Mouse (Mus musculus) gastrocnemius, postnatal 36 days (tissue): ENCODE measurements around the gene Myod1. TPM values are rescaled to one million over a fixed set of nuclear protein-coding genes. Genes with fewer than 3 reads are reported as not detected.

Experiments
- DNase-seq, 2 experiments: peaks; one replicate each; pipeline ENCODE4 v3.0.0; 2022
- intact Hi-C: fragments of 180-260 bp; cut with DNase I; formaldehyde crosslinking; loops from one replicate; pipeline ENCODE4 v1.15.1; 2025
- total RNA-seq, 2 experiments: library from RNA; stranded (reverse); gene quantifications; 2 replicates each; pipeline ENCODE4 v1.2.3; 2021

Myod1 gene
- total RNA-seq, 2 experiments from 2014 or later: 12.6 to 19.8 TPM

DNA sequence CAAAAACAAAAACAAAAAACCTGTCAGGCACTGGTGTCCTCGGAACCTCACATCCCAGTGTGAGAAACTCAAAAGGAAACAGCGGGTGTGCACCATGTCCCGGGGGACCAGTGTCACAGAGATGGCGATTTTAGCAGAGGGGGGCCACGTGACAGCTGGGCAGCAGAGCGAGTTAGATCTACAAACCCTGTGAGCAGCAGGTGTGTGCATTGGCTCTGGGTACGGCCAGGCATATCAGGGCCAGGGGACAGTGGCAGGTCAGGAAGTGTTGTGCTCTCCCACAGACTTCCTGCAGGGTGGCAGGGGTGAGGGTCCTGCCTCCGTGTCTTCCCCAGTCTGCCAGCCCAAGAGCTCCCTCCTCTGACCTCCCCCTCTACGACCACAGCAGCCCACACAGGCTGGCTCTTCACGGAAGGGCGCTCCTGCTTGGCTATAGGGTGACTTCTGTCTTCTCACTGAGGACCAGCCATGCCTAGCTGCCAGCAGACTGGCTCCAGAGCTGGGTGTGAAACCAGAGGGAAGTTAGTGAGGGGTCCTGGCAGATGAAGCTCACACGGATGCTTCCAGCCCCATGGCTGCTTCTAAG, 33.0 kb downstream of the Myod1 start:
- no peak for DNase-seq
- intact Hi-C loops: no loop called here

GRCm38 (mm10) chr7:46410727-46411126, 34.5 kb downstream of the Myod1 start:
- peak; percentile 32 to 37 for DNase-seq

DNA sequence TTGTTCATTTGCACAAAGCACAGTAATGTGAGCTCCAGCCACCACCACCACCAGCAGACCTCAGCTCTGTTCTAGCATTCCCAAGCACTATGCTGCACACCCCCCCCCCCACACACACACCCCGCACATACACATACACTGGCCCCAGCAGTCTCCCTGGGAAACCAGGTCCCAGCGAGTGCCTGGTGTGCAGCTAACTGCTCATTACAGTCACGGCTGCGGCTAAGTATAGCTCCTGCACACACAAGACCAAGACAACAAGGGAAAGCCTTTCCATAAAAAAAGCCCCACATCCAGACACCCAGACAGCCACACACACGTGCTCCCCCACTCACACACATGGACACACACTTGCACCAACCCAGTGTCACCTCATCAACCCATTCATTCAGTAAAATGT, 36.5 kb downstream of the Myod1 start:
- intact Hi-C loops: no loop called here
- DNase-seq: no peak

More at GRCm38 (mm10) chr7:46410727-46411126, 34.5 kb downstream of the Myod1 start:
- intact Hi-C loops: no loop called here

DNA sequence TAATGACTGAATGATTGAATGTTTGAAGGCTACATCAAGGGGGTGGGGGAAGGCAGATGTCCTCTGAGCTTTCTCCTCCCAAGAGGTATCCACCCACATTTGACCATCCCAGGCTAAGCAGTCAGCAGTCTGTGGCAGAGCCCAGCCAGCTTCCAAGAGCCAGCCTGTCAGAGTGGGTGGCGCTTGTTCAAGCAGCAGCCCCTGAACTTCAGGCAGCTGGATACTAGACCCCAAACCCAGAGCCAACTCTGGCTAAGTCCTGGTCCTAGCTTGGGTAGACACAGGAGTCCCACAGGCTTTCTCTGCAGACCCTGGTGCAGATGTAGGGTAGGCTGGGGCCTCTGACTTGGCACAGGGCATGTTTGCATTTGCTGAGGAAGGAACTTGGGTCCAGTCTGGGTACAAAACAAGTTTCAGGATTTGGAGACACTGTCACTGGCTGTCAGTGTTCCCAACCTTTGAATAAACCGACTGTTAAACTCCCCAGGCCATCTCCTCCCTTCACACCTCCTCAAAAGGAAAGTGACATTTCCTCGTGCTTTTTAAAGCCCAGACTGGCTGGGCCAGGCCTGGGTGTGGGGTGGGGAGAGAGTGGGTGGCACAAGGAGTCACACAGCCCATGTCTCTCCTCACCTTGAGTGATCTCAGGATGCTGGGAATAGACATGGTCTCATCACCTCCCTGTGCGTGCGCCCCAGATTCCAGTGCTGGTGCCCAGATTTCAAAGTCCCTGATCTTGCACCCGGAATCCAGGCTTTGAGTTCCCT, 37.9 kb downstream of the Myod1 start:
- intact Hi-C loops: no loop called here
- peak; percentile 34 to 35 for DNase-seq

DNA sequence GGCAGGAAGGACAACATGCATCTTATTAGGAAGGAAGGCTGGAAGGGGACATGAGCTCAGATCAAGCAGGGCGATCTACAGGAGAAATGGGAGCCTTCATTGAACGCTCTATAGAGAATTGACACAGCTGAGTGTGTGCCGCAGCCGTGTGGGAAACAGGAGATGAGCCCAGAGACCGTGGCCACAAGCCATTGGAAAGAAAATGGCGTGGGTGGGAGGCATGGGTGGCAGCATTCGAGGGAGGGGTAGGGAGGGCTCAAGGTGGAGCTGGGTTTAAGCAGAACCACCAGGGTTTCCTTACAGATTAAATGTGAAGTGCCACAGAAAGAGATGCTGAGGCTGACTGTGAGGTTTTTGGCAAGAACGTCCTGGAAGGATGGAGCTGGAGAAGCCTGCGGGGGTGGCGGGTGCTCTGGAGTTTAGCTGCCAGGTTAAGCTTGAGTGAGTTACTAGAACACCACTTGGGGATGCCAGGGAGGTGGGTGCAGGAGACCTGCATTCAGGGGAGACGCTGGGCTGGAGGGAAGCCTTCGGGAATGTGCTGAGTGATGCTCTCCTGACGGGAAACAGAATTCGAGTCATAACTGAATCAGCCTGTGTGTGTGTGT, 39.6 kb downstream of the Myod1 start:
- no peak for DNase-seq
- intact Hi-C loops: no loop called here

DNA sequence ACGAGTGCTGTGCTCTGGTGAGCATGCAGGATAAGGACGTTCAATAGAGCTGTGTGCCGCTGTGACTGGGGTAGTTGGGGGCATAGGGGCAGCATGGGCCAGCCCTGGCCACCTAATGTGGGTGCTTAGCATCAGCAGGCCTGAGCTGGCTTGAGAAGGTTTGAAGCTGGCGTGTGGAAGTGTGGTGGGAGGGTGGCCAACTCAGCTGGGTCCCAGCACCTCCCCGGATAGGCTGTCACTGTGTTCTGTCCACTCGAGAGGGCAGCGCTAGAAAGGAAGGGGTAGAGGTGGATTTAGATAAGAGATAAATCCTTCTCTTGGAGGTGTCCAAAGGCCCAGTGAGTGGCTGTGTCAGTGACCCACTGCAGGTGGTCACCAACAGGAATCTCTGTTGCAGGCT, 41.2 kb downstream of the Myod1 start:
- DNase-seq: no peak
- intact Hi-C loops: no loop called here

GRCm38 (mm10) chr7:46418102-46418622, 41.9 kb downstream of the Myod1 start:
- no peak for DNase-seq
- intact Hi-C loops: no loop called here

- intact Hi-C loops: loop anchor here (10.0 kb wide), 1 partner anchor 113 kb away; no protein-coding TSS in a partner anchor
- no peak for DNase-seq
Measured at GRCm38 (mm10) chr7:46421535-46421934, 45.3 kb downstream of the Myod1 start.

- intact Hi-C loops: loop anchor here (2.0 to 10.0 kb wide), 2 partner anchors 25 to 113 kb away; partner anchors contain the start of gene Kcnc1
- no peak for DNase-seq
Measured at GRCm38 (mm10) chr7:46422052-46422763, 45.9 kb downstream of the Myod1 start.

DNA sequence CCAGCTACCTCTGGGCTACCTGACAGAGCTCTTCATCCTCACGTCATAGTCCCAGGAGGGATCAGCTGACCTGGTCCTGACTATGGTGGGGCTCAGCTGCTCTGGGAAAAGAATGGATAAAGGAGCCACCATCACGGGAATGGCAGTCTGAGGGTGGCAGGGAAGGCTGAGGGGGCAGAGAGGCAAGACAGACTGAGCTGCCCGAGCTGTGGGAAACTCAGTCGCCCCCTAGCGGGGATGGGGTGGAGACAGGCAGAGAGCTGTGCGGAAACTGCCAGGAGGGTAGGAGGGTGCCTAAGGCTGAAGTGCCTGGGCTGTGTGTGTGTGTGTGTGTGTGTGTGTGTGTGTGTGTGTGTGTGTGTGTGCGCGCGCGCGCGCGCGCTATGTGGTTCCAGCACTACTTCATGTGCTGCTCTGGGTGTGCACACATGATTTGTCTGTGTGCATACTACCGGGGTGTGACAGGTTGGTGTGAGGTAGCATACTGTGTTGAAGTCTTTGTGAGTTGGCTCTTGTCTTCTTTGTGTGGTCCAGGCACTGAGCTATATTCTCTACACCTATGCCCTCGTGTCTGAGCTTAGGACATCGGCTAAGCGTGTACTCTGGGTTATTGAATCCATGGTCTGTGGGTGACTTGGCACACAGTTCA, 46.6 kb downstream of the Myod1 start:
- DNase-seq: peak; percentile 38 to 69
- intact Hi-C loops: loop anchor here (2.0 to 10.0 kb wide), 2 partner anchors 26 to 112 kb away; partner anchors contain the start of gene Kcnc1

DNA sequence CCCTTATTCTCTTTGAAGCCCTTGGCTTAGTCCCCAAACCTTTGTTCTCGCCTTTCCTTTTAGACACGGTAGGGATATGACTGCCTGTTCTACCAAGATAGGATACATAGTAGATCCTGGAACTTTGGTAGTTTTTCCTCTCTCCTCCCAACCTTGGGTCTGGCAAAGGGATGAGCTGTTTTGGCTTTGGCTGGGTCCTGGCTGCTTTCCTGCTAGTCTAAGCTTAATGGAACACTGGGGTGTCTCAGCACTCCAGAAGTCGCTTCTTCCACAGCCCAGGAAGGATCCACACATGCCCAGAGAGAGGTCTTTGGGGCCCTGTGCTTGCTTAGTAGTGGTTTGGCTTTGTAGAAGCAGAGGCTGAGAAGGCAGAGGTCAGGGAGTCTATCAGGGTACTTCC, 47.7 kb downstream of the Myod1 start:
- intact Hi-C loops: loop anchor here (2.0 to 10.0 kb wide), 2 partner anchors 27 to 111 kb away; partner anchors contain the start of gene Kcnc1
- DNase-seq: no peak

DNA sequence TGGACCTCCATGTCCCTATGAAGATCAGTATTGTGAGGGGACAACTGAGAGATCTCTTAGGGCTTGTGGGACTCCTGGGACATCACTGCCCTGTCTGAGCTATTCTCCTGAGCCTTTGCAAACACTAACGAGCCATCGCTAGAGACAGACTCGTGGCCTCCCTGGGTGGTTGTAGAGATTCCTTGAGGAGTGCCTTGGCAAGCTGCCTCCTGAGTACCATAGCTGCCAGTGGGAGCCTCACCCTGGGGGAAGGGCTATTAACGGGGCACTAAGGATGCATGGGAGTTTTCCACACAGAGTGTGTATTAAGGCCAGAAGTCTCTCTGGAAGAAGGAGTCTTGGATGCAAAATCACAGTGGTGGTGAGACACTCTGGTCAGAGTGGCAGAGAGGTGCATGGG, 48.7 kb downstream of the Myod1 start:
- intact Hi-C loops: loop anchor here (10.0 kb wide), 1 partner anchor 110 kb away; no protein-coding TSS in a partner anchor

More for the DNA sequence above, 48.7 kb downstream of the Myod1 start:
- no peak for DNase-seq

Other genes starting within 250 kb of the Myod1 start
- 1 to 10 TPM; 3.2 to 6.2 TPM for gene Abcc8, start 196.4 kb upstream of the Myod1 start, total RNA-seq
- 1 to 10 TPM; 5.3 to 9.1 TPM for gene Ush1c, start 138.0 kb upstream of the Myod1 start, total RNA-seq
- gene Otog, start 135.5 kb upstream of the Myod1 start, total RNA-seq: under 1 TPM; 0.15 to 0.89 TPM
- gene Kcnc1, start 20.0 kb downstream of the Myod1 start, total RNA-seq: 10 to 100 TPM; 51.6 to 54.2 TPM